Mouse (Mus musculus): Measurements from ENCODE around the gene Esm1. TPM values are rescaled to one million over a fixed set of nuclear protein-coding genes. Genes with fewer than 3 reads are reported as not detected.
A peak's percentile ranks its signal among the peaks of the same experiment; 100 is the strongest.

Esm1 gene
- under 1 TPM; 0.50 to 0.68 TPM for total RNA-seq (2021)

DNA sequence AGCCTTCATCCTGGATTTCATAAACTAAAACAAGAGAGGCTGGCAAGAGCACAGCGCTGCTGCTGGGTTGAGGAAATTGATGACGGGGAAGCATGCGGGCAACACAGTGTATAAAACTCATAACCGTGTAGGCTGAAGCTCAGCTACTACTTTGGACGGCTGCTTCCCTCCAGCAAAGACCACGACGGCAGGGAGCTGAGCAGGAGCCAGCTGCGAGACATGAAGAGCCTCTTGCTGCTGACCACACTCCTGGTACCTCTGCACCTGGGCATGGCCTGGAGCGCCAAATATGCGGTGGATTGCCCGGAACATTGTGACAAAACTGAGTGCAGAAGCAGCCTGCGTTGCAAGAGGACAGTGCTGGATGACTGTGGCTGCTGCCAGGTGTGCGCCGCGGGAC is at the start of gene Esm1:
TSS of gene Esm1 (plus strand) at position 36 of the 400 bp plus-strand sequence.
- DNase-seq: no peak

DNA sequence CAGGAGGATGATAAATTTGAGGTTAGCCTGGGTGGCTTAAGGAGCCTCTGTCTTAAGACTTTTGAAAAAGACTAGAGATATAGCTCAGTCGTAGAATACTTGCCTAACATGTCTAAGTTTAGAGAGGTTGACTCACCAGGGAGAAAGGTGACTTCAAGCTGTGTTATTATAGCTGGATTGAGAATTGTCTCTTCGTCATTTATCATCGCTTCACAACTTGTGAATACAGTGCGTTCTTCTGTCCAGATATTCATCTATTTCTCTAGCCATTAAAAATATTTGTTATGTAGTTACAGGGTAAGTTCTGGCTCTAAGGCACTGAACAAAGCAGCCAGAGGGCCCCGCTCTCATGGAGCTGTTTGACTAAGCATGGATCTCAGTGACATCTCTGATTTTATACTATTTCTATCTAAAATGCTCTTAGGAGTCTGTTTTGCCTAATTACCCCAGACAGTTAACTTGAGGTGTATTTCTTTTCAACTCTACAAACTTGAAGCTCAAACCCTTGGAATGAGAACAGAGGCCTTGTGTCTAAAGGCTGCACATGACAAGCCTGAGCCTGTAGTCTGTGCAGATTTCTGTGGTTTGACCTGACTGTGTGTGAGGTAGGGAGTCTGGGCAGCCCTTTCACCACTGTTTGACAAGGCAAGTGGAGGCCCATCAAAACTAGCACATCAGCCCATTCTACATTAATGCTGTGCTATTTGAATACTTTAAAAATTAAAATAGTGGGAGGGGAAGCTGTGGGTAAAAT is 45.0 kb upstream of the Esm1 start:
- DNase-seq: no peak

DNA sequence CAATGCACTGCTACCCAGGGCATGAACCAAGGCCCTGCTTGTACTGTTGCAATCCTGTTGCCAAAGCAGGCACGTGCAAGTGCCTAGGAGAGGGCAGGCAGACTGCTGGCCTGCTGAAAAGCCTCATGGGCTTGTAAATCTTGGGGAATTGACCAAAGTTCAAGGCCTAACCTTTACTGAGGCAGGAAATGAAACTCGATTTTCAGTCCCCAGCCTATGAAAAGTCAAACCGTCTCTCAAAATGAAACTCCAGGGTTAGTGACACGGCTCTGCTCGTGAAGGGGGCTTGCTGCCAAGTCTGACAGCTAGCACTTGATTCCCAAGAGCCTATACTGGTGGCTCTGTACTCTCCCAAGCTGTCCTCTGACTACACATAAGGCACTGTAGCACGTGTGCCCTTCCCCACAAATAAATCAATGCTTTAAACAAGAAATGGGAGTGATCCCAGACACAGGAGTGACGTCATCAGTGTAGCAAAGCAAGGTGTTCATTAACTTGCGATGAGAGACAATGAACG is 41.4 kb upstream of the Esm1 start:
- DNase-seq: peak; percentile 42

DNA sequence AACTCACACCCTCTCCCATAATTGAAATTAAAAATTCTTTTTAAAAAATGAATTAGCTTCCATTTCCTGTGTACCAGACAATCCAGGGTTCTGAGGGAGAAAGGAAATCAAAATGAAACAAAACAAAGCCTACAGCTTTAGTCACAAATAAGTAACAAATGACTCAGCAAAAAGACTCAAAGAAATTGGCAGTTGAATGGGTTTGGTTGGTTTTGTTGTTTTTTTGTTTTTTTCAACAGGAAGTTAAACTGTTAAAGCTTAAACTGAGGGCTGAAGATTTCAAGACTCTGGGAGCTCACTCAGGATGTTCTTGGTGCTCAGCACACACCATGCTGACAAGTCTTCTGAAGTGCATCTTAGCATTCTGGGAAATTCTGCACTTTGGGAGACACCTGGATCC is 39.2 kb upstream of the Esm1 start:
- no peak for DNase-seq

DNA sequence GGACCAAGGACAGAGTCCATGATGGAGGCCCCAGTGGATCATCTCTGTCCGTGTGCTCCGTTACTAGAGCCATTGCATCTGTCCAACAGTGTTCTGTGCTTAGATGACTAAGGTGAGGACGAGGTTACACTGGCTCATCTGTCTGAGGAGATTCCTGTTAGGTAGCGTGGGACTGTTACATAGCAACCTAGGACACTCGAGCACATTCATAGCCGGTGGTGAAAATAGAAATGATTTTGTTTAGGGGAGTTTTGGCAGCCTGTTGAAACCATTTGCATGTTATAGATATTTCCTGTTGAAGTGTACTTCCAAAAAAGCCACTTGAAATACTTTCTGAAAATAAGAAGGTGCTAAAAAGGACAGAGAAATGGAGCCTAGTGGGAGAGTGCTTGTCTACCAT is 35.3 kb upstream of the Esm1 start:
- no peak for DNase-seq

DNA sequence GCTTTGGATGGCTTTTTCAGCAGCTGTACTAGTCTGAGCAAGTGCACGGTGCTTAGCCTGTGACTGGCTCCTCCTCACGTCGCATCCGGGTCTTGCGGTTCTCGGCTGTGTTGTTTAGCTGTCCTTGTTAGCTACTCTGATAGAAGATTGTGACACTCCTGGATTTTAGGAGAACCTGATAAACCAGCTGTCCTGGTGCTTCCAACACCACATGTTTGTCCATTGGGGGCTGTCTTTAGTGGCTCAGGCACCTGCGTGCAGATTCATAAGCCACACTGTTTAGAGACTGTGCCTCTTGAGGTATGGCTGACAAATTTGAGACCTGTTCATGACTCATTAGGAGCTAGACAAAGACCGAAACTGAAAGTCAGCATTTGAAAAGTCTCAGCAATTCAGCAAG is 26.1 kb upstream of the Esm1 start:
- DNase-seq: no peak

DNA sequence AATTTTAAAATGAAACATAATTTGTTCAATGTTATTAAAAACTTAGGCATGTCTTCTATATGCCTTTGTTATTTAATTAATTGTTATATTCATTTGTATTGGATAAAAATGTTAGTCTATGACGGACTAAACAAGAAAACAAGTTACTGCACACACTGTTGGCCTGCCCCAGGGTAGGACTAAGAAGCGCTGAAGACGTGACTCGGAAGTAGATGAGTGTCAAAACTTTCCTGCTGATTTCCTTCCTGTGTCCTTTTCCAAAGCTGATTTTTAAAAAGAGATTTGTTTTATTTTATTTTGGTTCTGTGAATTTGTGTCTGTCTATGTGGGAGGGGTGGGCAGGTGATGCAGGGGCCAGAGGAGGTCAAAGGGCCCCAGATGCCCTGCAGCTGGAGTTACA is 25.7 kb upstream of the Esm1 start:
- DNase-seq: no peak

DNA sequence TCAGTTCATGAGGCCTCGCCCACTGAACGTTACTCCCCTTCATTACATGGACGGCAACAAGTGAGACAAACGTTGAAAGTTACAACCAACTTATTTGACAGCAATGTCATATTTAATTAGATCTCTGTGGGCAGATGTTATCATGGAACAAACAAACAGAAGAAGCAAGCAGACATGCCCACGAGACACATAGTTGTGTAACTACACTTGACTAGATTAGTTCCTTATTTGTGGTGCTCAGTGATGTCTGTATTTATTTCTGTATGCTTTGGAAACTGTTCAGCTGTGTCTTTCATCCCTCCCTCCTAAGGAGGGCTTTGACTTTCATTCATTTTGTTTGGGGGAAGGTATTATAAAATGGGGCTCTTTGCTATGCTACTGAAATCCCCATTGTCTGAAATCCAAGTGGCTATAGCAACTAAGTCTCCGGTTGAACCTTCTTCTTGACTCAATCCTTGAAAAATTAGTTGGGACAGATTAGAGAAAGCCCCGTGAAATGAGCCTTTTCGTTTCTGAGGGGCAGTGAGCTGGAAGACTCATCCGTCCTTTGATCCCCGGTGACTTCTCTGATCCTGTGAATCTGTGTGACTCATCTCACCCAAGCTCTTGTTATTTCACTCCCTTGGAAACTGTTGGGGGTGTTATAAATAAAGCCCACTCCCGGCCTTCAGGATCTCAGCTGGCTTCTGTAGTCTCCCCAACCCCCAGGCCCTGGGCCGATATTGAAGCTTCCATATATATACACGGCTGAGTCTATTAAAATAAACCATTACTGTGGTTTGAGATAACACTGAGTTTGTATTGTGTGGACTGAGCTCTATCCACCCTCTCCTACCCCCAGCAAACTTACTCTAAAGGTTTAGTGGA is 12.4 kb upstream of the Esm1 start:
- DNase-seq: no peak

DNA sequence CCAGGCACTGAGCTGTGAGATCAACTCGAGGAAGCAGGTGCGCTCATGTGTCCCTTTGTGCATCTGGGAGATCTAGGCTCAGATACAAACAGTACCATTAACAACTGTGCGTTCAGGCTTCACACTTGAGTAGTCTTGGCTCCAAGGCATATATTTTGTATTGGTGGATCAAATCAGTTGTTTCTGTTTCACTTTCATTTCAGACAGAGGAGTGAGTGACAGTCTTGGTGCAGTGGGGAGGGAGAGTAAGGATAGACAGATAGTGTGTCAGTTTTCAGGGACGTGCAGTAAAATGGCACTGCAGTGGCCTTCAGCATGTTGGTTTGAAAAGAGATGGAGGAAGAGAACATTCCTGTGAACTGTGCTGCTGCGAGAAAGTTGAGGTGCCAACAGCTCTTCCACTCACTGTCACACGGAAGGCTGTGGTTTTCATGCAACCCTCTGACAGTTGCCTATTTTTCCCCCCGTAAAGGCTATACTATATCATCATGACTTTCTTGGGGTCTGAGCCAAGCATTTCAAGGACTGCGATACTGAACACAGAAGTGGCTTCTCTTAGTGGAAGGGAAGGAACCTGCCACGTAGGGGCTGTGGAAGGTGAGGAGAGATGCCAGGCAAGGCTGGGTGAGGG is 11.5 kb upstream of the Esm1 start:
- DNase-seq: no peak

DNA sequence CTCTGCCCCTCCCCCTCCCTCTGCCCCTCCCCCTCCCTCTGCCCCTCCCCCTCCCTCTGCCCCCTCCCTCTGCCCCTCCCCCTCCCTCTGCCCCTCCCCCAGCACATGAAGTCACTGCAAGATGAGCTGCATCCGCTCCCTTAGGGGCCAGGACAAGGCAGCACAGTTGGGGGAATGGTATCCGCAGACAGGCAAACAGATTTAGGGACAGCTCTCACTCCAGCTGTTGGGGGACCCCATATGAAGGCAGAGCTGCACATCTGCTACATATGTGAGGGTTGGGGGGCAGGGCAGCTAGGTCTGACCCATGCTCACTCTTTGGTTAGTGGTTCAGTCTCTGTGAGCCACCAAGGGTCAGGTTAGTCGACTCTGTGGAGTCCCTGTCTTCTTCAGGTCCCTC is 10.1 kb upstream of the Esm1 start:
- no peak for DNase-seq

DNA sequence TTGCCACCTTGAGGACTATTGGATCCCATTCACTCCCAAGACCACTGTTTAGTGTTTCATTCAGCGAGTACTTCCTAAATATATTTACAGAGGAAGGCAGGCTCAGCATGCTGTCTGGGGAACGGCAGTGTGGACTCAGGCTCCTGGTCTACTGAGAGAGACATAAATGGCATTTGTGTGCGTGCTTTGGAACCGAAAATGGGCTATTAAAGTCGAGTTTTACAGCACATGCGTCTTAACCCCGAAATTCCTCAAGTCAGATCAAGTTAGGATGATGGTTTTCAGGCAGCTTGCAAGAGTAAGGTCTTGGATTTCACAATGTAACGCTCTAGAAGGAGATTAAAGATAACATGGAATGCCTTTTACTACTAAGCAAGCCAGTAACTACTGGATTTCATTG is 8.7 kb upstream of the Esm1 start:
- DNase-seq: no peak

DNA sequence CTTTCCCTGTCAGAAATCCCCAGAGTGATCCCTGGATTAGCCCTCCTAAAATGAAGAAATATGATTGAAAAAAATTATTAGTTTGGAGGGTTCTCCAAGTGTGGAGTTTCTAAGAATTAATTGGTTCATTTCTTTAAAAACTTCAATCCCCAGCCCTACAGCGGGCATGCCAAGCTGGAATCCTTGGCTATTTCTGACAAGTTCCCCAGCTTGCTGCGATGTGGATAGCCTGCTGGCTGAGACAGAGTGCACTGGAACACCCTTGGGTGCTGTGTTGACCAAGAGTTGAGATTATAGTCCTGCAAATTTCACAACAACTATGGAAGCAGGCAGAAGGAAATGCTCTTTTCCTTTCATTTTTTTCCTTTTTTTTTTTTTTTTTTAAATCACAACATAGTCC is 7.8 kb upstream of the Esm1 start:
- no peak for DNase-seq

DNA sequence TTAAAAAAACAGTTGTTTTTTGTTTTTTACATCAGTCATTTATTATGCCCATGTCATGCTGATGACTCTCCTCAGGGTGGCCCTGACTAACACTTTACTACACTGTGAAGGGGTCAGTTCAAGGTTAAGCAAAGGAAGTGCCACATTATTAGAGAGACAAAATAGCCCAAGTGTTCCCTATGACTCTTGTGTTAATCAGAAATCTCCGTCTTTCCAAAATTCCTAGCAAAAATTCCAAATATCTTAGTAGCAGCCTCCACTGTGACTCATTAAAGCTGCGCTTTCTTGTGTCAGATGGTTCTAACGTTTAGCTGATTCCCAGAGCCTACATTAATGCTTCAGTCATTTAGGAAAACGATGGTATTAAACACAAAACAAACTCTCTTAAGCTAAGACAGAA is 7.3 kb upstream of the Esm1 start:
- no peak for DNase-seq

DNA sequence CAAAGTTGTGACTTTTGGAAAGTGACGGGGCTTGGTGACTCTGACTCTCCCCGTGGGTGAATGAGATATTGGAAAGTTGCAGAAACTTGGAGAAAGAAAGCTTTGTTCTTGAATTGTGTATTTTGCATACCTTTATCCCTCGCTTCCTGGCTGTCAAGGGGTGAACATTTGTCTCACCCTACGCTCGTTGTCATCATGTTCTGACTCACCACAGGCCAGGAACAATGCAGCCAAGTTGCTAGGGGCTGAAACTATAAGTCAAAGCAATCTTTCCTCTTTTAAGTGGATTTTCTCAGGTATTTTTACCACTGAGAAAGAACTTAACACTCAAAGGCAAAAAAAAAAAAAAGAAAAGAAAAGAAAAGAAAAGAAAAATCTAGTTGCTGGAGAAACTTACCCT is 6.3 kb upstream of the Esm1 start:
- no peak for DNase-seq

DNA sequence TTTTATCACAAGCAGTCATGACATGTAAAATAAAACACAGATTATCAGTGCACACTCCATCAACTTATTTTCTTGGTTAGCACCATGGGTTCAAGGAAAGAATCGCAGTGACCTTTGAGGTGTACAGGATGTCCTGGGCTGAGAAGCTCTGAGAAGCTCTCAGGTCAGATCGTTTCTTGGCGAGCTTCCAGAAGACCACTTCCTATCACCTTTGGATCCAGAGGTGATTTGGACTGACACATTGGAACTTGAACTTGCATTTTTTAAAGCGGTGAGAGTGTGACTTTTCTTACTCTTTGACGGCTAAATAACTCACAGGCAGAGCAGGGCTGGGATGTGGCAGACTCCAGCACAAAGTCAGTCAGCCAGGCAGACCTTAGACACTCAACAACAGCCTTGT is 4.1 kb upstream of the Esm1 start:
- no peak for DNase-seq

DNA sequence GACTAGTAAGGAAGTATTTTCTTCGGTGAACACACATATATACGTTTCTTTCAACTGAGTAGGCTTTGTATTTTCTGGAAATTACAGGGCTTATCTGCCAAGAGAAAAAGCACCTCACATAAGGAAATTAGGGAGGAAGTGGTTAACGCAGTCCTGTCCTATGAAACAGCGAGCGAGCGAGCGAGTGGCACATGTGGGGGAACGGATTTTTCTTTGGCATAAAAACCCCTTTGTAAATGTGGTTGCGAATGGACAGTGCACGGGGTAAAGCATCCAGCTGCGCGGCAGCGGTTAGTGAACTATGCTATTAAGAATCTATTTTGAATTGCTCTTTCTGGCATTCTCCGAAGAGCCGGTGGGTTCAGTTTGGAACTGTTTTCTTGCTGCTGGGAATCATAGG is 1.9 kb downstream of the Esm1 start:
- no peak for DNase-seq

DNA sequence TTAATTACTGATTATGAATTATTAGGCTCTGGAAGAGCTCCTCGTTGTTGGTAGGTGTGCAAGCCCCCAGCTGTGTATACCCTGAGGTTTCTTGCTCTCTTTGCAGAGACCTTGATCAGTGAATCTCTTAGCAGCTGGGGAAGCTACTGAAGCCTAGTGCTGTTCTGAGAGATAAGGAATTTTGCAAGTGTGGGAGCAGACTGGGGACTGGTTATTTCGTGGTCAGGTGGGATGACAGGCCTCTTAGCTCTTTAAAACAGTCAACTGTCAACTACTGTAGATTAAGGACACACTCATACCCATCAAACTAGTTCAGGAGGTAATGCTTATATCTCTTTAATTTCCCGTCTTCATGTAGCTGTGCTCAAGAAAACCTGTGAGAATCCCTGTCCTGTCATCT is 2.9 kb downstream of the Esm1 start:
- DNase-seq: no peak

DNA sequence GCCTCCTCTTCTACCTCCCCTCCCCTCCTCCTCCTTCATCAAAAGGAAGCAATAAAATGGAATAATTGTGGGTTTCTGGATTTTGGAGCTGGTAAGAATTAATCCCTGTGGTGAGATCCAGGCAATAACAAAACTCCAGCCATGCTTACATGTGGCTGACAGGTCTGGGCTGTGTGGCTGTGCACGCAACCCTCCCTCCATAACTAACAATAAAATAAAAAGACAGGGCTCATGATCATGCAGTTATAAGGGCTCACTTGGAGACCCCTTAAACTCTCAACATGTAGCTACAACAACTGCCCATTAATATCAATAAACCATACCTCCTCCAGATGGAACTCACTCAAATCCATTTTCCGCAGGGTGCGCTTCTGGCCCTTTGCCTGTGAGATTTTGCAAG is 4.4 kb downstream of the Esm1 start:
- DNase-seq: no peak

DNA sequence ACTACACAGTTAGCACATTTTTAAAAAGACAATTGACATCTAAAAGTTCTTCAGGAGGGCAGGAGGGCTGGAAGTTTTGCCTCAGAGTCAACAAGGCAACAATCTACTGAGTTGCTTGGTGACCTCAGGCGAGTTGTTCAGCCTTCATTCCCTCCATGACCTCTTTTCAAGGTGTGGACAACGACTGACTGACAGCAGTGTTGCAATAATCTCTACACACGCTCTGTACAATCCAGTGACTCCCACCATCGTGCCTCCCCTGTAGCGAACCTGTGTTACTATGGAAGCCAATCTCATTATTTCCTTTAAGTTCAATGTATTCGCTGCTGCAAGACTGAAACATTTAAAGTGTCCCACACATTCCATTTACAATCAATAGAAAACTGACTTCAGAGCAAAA is 12.4 kb downstream of the Esm1 start:
- peak; percentile 7 for DNase-seq

DNA sequence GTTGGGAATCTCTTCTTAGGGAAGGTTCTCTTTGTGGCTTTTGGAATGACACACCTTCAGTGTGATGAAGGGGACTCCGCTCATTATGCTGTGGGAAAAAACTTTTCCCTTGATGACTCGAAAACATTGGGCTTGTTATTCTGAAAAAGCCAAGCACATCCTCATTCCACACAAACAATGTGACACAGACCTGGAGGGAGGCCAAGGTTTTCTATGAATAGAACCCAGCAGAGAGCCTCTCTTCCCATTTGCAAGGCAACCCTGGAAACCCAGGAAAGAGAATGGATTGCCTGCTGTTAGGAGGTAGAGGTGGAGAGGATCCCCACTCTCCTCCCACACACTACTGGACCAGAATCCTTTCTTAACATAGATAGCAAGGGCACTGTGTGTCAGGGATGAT is 14.6 kb downstream of the Esm1 start:
- peak; percentile 83 for DNase-seq

DNA sequence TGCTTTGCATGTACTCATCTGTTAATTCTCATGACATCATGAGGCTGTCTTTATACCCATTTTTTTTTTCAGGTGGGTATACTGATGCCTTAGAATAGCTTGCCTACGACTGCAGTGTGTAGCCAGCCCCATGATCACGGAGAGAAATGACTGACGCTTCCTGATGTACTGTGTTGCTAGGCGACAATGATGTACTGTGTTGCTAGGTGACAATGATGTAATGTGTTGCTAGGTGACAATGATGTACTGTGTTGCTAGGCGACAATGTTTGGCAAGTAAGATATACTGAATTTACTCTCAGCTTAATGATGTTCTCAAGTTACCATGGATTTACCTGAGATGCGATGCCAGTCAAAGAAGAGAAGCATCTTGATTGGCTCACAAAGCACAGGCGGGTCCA is 16.4 kb downstream of the Esm1 start, which contains the start of gene Gzmk:
TSS of gene Gzmk (minus strand) at position 98 of the 400 bp plus-strand sequence.
- no peak for DNase-seq

DNA sequence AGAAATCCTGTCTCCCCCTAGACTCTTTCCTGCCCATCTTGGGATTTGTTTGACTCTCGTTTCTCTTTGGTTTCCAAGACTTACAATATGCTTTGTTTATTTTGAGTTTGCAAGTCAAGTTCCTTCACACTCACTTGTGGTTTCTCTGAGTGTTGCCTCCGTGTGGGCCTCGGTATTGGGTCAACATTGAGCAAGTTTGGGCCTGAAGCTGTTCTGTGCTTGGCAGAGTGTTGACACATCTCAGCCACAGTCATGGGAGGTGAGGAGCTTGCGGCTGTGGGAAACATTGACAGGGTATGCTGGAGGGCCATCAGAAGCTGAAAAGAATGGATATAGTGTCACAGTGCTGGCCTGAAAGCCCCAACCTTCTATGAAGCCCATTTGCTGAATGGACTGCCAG is 17.6 kb downstream of the Esm1 start:
- no peak for DNase-seq

Measured in heart, postnatal 4 days (tissue).